Mouse (Mus musculus) thymus, postnatal 0 days (tissue): ENCODE measurements around the gene Yipf7. TPM values are rescaled to one million over a fixed set of nuclear protein-coding genes. Genes with fewer than 3 reads are reported as not detected.
A peak's percentile ranks its signal among the peaks of the same experiment; 100 is the strongest.

Experiments
- DNase-seq: peaks from one replicate; pipeline ENCODE4 v3.0.0-alpha.2; 2015; ENCODE audit warnings: low spot score
- polyA plus RNA-seq: library from polyadenylated mRNA; unstranded; fragments of >200 nt; fragmentation: Nextera tagmentation; extraction: Ambion mirVana; gene quantifications from 2 replicates; pipeline ENCODE4 v1.2.1, GENCODE M21; 2015

Yipf7 gene
- polyA plus RNA-seq: 0.27 TPM in 1 of 2 replicates, not detected in the other

DNA sequence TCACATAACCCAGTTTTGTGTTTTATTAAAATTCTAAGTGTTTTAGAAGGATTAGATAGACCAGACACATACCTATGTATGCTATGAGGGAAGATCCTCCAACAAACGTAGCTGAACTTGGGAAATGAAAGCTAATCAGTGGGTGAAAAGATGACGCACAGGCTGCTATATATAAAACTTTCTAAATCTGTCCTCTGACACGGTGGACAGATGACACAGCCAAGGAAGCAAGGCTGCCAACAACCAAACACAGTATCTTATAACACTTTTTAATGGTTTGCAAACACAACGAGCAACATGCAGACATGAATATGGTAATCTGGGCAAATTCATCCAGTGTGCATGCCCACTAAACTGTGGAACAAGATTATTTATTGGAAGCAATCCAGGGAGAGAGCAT is at the start of gene Yipf7:
Gene Yipf7, minus strand, starts transcription at position 160 of the 400 bp plus-strand sequence.
- no peak for DNase-seq

DNA sequence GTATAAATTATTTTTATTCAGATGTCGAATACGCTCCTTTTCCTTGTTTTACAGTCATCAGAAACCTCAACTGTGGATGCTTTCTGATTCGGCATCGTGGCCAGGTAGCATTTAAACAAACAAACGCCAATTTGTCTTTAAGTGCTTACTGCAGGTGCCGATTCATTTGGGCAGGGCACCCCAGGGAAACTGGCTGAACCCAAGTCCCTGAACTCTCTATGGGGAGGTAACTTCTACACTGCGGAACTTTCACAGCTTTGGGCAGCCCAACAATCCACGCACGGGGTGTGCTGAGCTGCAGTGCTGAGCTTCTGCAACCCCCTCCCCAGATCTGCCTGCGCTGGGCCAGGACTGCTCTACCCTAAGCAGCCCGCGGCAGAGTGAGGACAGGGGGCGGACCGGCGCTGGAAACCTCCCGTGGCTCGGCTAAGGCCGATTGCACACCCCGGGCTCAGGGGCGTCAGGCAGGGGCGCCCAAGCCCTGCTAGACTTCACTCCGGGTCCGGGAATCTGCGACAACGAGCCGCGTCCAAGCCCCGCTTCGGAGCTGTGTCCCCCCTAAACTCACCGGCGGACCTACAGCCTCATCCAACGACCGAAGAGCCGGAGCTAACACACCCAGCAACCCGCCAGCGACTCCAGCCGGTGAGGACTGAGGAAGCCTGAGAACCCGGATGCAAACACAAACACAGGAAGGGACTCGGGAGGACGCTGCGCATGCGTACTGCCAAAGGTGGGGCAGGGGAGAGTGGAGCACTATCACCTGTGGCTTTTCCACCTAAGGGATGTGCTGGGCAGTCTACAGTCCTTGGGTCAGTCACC is 49.4 kb upstream of the Yipf7 start, which contains the start of gene Gnpda2:
Gene Gnpda2, minus strand, starts transcription at position 701 of the 822 bp plus-strand sequence.
- DNase-seq: peak; percentile 90

DNA sequence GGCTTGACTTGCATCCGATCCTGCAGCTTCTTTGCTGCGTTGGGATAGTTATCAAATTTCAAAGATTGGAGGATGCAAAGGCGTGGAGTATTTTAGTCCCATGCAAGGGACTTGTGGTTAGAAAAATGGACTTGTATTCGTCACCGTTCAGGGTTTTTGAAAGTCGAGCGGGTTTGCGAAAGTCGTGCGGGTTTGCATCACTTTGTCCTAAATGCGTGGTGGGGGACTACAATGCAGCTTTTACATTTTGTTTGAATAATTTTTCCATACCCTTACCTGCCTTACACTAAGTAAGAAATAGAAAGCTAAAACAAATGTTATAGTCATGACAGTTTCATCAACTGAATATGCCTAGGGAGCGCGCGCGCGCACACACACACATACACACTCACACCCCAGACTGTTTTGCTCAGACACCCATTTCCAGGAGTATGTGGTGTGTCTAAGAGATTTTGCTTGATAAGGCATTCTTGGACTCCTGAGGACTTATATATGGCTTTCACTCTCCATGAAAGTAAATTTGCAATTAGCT is 15.0 kb upstream of the Yipf7 start:
- peak; percentile 38 for DNase-seq

DNA sequence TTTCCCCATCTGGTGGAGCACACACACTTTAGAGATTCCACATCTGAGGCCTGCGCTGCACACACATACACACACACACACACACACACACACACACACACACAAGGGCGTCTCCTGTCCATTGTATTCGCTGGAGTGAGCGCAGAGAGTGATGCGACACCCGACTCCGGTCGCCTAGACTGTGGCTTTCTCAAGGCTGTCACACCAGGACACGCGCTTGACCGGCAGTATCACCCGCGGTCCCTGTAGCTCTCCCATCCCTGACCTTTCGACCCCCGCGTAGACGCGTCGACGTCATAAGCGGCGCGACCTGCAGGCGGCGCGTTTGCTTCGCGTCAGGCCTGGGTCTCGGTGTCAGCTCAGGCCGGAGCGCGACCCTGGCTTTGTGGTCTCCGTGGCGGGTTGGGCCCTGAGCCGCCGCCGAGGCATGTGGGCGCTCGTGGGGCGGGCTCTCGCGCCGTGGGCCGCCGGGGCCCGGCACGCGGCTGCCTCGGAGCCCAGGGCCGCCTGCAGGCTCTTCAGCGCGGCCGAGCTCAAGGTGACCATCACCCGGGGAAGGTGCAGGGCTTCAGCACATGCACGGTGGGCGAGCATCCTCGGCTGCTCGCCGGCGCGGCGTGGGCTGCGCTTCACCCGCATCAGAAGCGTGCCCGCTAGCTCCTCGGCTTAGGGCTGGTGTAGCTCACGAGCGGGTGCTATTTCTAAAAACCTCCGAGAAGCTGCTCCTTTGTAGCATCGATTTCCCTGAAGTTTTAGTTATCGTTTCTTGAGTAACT is 14.4 kb upstream of the Yipf7 start, which contains the start of gene Guf1:
Gene Guf1, plus strand, starts transcription at position 296 of the 776 bp plus-strand sequence.
- peak; percentile 91 for DNase-seq

DNA sequence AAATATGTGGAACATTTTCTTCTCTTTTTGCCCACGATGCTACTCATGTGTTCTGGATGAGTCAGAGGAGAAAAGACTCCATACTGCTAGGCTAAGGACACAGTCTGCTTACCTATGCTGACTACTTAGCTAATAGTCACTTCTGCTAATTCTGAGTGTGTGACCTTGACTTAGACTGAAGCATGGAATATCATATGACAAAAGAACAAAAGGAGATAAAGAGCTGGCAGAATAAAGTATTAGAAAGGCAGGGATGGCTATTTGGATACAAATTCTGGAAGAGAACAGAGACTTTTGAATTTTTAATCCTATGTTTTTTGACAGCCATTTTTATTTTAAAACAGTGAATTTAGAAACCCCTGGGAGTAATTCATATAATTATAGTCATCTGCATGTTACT is 768 bp downstream of the Yipf7 start:
- DNase-seq: no peak

DNA sequence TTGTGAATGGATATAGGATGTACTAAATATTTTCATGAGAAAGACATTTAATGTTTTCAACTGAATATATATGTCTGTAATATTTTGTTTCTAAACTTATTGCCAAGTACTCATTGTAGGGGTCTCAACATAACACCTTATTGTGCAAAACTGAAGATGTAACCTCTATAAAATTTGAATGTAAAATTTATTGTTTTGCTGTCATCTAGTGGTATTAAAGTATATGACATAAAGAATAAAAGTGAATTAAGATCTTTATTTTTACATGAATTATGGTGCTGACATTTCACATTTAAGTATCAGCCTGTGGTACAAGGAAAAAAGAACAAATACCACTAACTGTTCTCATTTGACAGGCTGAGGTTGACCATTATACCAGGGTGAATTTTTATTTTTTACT is 18.5 kb downstream of the Yipf7 start:
- no peak for DNase-seq

DNA sequence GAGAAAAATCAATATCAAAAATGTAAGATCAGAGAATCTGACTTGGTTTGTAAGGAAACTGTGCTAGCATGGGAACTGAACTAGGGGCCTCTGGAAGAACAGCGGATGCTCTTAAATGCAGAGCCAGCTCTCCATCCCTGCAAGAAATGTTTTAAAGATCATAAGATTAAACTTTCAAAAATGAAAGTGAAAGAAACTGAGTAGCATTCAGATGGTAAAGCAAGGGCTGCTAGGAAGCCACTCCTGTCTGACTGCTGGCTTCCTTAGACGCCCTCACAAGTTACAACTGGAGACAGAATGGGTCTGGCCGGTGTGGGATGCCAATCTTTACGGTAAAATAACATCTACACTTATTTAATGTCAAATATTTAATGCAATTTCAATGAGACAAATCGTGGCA is 20.4 kb downstream of the Yipf7 start:
- DNase-seq: peak; percentile 6

DNA sequence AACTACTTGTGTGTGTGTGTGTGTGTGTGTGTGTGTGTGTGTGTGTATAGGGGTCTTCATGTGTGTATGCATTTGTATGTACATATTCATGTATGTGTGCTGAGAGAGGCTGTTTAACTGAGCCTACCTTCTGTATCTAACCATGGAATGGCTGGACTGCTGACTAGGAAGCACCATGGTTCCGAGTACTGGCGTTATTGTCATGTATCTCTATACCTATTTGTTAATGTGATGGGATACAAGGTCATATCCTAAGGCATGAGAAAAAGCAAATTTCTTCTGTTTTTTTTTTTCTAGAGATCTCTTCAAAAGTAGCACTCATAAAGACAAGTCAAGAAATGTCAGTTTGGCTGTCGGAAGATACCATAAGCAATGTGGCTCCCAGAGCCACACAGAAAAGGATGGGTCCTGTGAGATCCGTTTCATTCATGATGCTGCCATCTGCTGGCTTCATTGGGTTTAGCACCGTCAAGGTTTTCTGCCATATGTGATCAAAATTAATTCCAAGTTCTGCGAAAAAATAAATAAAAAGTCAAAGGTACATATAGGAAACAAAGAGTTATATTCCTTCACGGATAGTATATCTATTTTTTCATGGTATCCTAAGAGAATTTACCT is 21.7 kb downstream of the Yipf7 start:
- DNase-seq: peak; percentile 29

DNA sequence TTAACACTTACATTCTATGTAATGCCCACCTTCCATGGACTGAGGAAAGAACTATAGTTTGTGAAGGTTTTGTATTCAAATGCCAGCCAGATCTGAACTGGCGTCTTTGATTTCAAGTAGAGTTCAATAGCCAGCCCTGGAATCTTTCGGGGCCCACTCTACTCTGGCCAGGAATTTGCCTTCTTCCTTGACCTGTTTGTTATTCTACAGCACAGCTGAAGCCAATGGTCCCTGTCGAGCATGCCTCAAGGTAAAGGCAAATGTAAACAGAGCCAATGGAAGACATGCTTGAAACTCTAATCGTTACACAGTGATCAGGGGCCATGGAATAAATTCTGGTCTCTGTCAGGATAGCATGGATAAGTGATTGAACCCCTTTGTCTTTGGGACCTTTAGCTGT is 30.2 kb downstream of the Yipf7 start:
- DNase-seq: no peak

DNA sequence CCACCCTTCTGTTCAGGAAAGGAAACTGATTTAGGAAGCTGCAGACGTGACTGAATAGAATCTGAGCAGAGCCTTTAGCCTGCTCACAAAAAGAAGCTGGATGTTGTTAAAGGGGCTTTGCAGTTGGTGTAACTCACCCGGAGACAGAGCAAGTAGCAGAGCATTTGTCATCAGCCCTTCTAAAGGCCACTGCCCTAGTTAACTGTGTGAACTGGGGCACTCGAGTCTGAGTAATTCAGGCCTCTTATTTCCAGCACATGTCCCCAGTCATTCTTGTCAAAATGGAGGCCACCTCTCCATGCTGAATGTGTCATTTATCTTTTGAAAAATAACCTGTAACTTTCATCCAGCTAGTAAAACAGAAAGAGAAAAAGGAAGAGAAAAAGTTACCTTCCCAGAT is 30.8 kb downstream of the Yipf7 start:
- DNase-seq: no peak

DNA sequence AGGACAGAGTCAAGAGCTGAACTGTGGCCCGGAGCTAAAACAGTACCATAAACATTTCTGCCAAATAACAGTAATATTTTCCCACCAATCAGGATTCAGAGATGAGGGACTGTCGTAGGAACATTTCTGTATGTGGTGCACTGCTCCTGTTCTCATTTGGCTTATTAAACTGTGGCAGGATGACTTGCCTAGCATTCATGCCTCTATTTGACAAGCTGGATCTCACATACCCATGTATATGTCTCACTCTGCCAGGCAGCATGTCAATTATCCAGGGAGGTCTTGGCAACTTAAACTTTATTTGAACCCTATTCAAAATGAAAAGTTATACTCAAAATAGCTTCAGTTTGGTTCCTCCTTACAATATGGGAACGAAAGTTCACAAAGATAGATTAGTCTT is 35.4 kb downstream of the Yipf7 start:
- no peak for DNase-seq

DNA sequence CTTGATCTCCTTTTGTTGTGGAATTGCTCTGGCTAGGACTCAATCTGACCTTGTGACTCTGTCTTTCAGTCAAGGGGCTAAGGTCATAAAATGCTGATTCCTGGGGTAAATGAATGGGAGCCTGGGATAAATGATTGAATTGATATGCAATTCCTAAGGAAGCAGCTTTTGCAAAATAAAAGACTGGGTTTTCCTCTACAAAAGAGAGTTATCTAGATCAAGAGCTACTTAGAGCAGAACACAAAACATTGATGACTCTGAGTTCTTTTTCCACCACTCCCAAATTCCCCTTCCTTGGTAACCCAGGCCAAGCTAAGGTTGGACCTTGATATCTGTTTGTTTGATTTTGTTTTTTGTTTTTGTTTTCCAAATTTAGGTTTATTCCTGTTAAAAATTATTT is 53.4 kb downstream of the Yipf7 start:
- no peak for DNase-seq

DNA sequence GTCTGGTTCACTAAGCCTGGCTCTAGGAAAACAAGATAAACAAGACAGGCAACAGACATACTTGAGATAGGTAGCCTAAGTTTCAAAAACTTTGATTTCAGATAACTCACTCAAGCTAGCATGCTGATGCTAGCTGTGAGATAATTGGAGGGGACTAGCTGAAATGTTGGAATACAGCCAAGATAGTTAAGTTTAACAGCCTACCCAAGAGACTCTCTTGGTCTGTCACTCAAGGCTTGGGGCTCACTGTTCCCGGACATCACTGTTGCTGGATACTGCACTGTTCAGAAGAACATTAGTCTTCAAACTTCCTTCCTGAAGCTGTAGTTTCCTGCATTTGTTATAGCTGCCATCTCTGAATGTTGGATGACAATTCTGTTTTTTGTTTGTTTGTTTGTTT is 74.9 kb downstream of the Yipf7 start:
- DNase-seq: no peak

Other genes with a start within 250 kb of the Yipf7 start
- 0.17 and 0.33 TPM in 2 replicates for gene Kctd8, start 201.0 kb downstream of the Yipf7 start, polyA plus RNA-seq
- gene Guf1, start 14.3 kb upstream of the Yipf7 start, polyA plus RNA-seq: 26.3 and 30.3 TPM in 2 replicates
- gene Gnpda2, start 49.7 kb upstream of the Yipf7 start, polyA plus RNA-seq: 75.9 and 84.8 TPM in 2 replicates